Comparison of ENCODE assay signal across 8 mouse cellular contexts in the genomic region with DNA sequence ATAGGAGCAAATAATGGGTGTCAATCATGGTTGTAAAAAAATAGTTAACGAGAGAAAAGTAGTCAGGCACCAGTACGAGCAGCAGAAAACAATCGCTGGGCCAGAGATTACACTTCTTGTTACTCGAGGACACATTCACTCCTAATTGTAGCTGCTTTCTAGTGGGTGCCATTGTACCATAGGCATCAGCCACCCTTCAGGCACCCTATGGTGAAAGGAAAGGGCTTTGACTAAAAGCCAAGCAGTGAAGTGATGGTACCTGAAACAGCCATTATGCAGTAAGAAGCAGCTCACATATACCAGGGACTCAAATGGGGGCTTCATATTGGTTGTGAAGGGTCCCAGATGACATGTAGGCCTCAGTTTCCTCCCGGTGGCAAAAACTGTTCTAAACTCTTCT. TPM values are rescaled to one million over a fixed set of nuclear protein-coding genes. Genes with fewer than 3 reads are reported as not detected.
A peak's percentile ranks its signal among the peaks of the same experiment; 100 is the strongest.
DNase-seq lines count a peak whose midpoint lies in the region; ATAC-seq lines count a peak whose summit lies in the region.

No protein-coding gene starts in this region.

- ATAC-seq in forebrain, embryonic 11.5 days (replicated peaks; ENCODE audit: low FRiP score) = no peak
- no peak for ATAC-seq in liver, embryonic 13.5 days (ENCODE audit: low read depth)

- no peak overlapping the region for H3K9ac ChIP-seq in forebrain, embryonic 11.5 days (ENCODE audit: low read length)
- H3K9ac ChIP-seq in liver, embryonic 13.5 days = peak overlapping the region; percentile 99

- peaks cover 21% of the 10 kb centered on the region for H3K9me3 ChIP-seq in forebrain, embryonic 11.5 days (ENCODE audit: control insufficient read depth, low read length)
- no peaks in the 10 kb centered on the region; the same call in 1 of the 2 replicates for H3K9me3 ChIP-seq in liver, embryonic 13.5 days (replicated peaks)

- no peaks in the 10 kb centered on the region for H3K27me3 ChIP-seq in forebrain, embryonic 11.5 days (ENCODE audit: control insufficient read depth, insufficient read depth, low read length)
- no peaks in the 10 kb centered on the region for H3K27me3 ChIP-seq in liver, embryonic 13.5 days

- H3K4me1 ChIP-seq in forebrain, embryonic 11.5 days (replicated peaks; ENCODE audit: control insufficient read depth, insufficient read depth, low read length) = peaks cover 2% of the 10 kb centered on the region
- H3K4me1 ChIP-seq in liver, embryonic 13.5 days (replicated peaks) = peaks cover 34% of the 10 kb centered on the region

- peak overlapping the region; percentile 74 for H3K4me3 ChIP-seq in forebrain, embryonic 11.5 days (ENCODE audit: low read depth, low read length)
- peak overlapping the region; percentile 96 for H3K4me3 ChIP-seq in liver, embryonic 13.5 days (replicated peaks)

- peak; percentile 29 for DNase-seq in cerebellum, adult 9-11 months
- no peak for DNase-seq in cerebellum, postnatal 25 days
- DNase-seq in A20 (ENCODE audit: low read depth, low spot score) = peak; percentile 33
- DNase-seq in forebrain, embryonic 11.5 days (ENCODE audit: low spot score) = no peak
- no peak for DNase-seq in liver, embryonic 13.5 days
- no peak for DNase-seq in layer of hippocampus, postnatal 25 days (ENCODE audit: extremely low spot score in 1 of 2, low spot score in 1 of 2)
- no peak for DNase-seq in adrenal gland, postnatal 25 days
- DNase-seq in adrenal gland, adult 8-10 months = no peak

- peak overlapping the region; percentile 73 for H3K4me2 ChIP-seq in forebrain, embryonic 11.5 days (ENCODE audit: low read depth, low read length, severe bottlenecking)
- peak overlapping the region; percentile 88 for H3K4me2 ChIP-seq in liver, embryonic 13.5 days

- peaks cover 41% of the 10 kb centered on the region for H3K36me3 ChIP-seq in forebrain, embryonic 11.5 days (ENCODE audit: control insufficient read depth, insufficient read depth, low read length)
- H3K36me3 ChIP-seq in liver, embryonic 13.5 days = peaks cover 40% of the 10 kb centered on the region

- 83% methylated on average over 5 of the region's 5 CpGs for WGBS in forebrain, embryonic 11.5 days
- WGBS in liver, embryonic 13.5 days (ENCODE audit: insufficient replicate concordance) = 78% methylated on average over 5 of the region's 5 CpGs

- H3K27ac ChIP-seq in forebrain, embryonic 11.5 days (ENCODE audit: low read depth, low read length) = no peak overlapping the region
- no peak overlapping the region for H3K27ac ChIP-seq in liver, embryonic 13.5 days

RNA-seq across cellular contexts. Expression of gene Morc2a, which starts 1.3 kb away (rescaled TPM):
- polyA plus RNA-seq in forebrain, embryonic 11.5 days (2014; fragmentation: Nextera tagmentation; extraction: Ambion mirVana) = 33.4 and 33.9 TPM in 2 replicates
- polyA plus RNA-seq in liver, embryonic 13.5 days (2015; fragmentation: Nextera tagmentation; extraction: Ambion mirVana) = 6.9 and 8.6 TPM in 2 replicates
- total RNA-seq in layer of hippocampus, postnatal 25 days (2021) = 10 to 100 TPM; 33.2 to 43.9 TPM
- total RNA-seq in adrenal gland, postnatal 25 days (2021) = 62.3 and 69.5 TPM in 2 replicates
- 10 to 100 TPM; 44.6 to 64.3 (median 51.3) TPM for total RNA-seq in adrenal gland, adult 8-10 months (2022)

Comparison
In these comparisons a context has a peak if more than half of its experiments do, and no peak if none do; other contexts are left out.
1. DNase-seq: peak in cerebellum, adult 9-11 months (single experiment) and A20 (single experiment); none in cerebellum, postnatal 25 days (0 of 2), forebrain, embryonic 11.5 days (single experiment), liver, embryonic 13.5 days (single experiment), layer of hippocampus, postnatal 25 days (0 of 2), adrenal gland, postnatal 25 days (single experiment) and adrenal gland, adult 8-10 months (single experiment).